Mouse (Mus musculus) cortical plate, adult 2 months (tissue): ENCODE data around the gene Crybg3. TPM values are rescaled to one million over a fixed set of nuclear protein-coding genes. Genes with fewer than 3 reads are reported as not detected.

Experiments
- H3K27ac ChIP-seq: fragments of 200-500 bp; 2 replicates; pipeline ENCODE4 v1.5.1; 2012; ENCODE audit warnings: low read length, control low read depth, inconsistent platforms; ENCODE audit not compliant: insufficient read depth
- H3K4me1 ChIP-seq: fragments of 200-500 bp; 2 replicates; pipeline ENCODE4 v1.6.1; 2011; ENCODE audit warnings: low read length; ENCODE audit not compliant: control insufficient read depth, insufficient read depth
- H3K4me3 ChIP-seq: fragments of 200-500 bp; 2 replicates; pipeline ENCODE4 v1.5.1; 2011; ENCODE audit warnings: mild to moderate bottlenecking, low read length, control low read depth; ENCODE audit not compliant: insufficient read depth
- CTCF ChIP-seq: fragments of 200-500 bp; IDR thresholded peaks from 2 replicates; pipeline ENCODE4 v1.5.1; 2011; ENCODE audit warnings: mild to moderate bottlenecking, control low read depth, low read length; ENCODE audit not compliant: insufficient read depth; ENCODE audit errors: extremely low read depth
- POLR2A ChIP-seq: fragments of 200-500 bp; IDR thresholded peaks from 2 replicates; pipeline ENCODE4 v1.6.1; 2011; ENCODE audit warnings: mild to moderate bottlenecking, low read length, control low read depth; ENCODE audit not compliant: insufficient read depth; ENCODE audit errors: extremely low read depth
- polyA plus RNA-seq: library from polyadenylated mRNA; depleted of rRNA; stranded (reverse); fragments of >200 nt; gene quantifications from 2 replicates; pipeline ENCODE4 v1.2.3, GENCODE M21; 2012

Gene Crybg3
- polyA plus RNA-seq, 1 experiment = 4.0 TPM

GRCm38 (mm10) chr16:59585706-59586244, 15.0 kb downstream of the Crybg3 start:
- TF ChIP-seq CTCF (no peak), POLR2A (no peak)
- Histone ChIP-seq H3K27ac (no peak overlapping the region), H3K4me3 (no peak overlapping the region), H3K4me1 (no peaks in the 10 kb centered on the region)

DNA sequence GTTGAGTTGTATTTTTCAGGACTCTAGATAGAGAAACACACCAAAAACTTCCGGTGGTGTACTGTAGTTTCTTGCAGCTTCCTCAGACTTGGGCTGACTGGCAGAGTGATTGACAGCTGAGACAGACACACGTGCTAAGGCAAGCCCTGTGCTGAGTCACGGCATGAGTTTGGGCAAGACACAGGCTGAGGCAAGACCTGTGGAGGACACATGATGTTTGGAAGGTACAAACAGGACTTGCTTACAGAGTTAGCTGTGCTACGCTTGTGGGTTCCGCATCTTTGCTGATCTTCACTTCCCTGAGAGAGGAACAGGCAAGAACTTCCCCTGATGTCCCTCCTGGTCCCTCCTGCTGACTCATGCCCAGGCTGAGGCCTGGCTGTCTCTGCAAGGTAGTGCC, 17.3 kb downstream of the Crybg3 start:
- Histone ChIP-seq H3K27ac (no peak overlapping the region), H3K4me3 (no peak overlapping the region), H3K4me1 (no peaks in the 10 kb centered on the region)
- TF ChIP-seq CTCF (no peak), POLR2A (no peak)

GRCm38 (mm10) chr16:59579237-59579636, 21.5 kb downstream of the Crybg3 start:
- no peak for TF ChIP-seq POLR2A
- TF ChIP-seq CTCF = no peak
- no peaks in the 10 kb centered on the region for H3K4me1 ChIP-seq
- H3K4me3 ChIP-seq = no peak overlapping the region
- H3K27ac ChIP-seq = no peak overlapping the region

GRCm38 (mm10) chr16:59573961-59574360, 26.8 kb downstream of the Crybg3 start:
- H3K27ac ChIP-seq = no peak overlapping the region
- no peak for TF ChIP-seq POLR2A
- no peak for TF ChIP-seq CTCF
- H3K4me3 ChIP-seq = no peak overlapping the region
- peaks cover 1% of the 10 kb centered on the region; the same call in 1 of the 2 replicates for H3K4me1 ChIP-seq

DNA sequence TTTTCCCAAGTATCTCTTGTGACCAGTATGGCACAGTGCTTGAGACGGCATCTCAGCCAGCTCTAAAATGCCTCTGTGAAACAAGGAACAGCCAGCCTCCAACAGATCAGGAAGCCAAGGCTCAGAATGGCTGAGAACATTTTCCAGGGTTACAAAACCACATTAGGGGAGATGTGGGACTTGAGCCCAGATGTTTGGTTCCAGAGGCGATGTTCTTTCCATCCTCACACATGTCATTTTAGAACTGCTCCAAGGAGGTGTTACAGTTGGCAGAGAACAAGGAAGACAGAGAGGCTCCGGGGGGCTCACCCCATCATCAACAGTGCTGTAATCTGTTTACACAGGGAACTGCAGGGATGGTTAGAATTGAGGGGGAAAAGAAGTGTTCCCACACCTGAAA, 28.1 kb downstream of the Crybg3 start:
- Histone ChIP-seq H3K4me1 (peaks cover 1% of the 10 kb centered on the region; the same call in 1 of the 2 replicates), H3K4me3 (no peak overlapping the region), H3K27ac (no peak overlapping the region)
- TF ChIP-seq POLR2A (no peak), CTCF (no peak)

DNA sequence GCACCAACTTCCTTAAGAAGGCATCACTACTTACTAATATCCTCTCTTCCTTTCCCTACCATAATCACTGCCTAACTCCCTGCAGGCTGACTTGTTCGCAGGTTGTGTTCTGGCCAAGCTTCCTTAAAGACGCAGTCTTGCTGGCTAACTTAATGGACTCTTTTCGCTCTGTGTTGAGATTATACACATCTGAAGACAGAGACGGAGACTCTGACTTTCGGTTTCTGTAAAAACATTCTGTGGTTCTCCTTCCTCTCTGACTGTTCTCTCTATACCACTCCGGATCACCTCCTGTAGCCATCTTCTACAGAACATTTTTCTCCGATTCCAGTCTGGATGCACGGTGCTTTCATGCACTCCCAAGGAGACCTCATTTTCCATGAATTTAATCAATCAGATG, 30.0 kb downstream of the Crybg3 start:
- TF ChIP-seq CTCF (no peak), POLR2A (no peak)
- Histone ChIP-seq H3K4me1 (peaks cover 1% of the 10 kb centered on the region; the same call in 1 of the 2 replicates), H3K4me3 (no peak overlapping the region), H3K27ac (no peak overlapping the region)

DNA sequence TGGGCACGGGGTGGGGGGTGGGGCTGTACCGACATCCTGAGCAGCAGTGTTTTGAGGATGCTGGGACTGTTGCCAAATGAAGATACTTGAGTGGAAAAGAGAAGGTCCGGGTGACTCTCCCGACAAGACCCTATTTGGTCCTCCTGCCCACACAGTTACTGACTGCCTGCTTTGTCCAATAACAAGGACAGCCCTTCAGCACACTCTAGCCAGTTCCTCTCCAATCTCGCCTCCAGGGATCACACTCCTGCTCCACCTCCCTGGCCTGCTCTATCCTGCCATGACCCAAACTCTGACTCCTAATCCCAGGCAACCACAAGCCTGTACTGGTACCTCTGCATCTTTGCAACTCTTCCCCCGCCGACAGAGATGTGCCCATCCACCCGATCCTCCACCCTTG, 30.9 kb downstream of the Crybg3 start:
- Histone ChIP-seq H3K27ac (no peak overlapping the region), H3K4me3 (no peak overlapping the region), H3K4me1 (peaks cover 1% of the 10 kb centered on the region; the same call in 1 of the 2 replicates)
- TF ChIP-seq POLR2A = no peak
- no peak for TF ChIP-seq CTCF

- peak overlapping the region; percentile 80; the same call in 1 of the 2 replicates for H3K27ac ChIP-seq
- H3K4me1 ChIP-seq = peaks cover 1% of the 10 kb centered on the region; the same call in 1 of the 2 replicates
- no peak overlapping the region for H3K4me3 ChIP-seq
- no peak for TF ChIP-seq POLR2A
These were observed 32.9 kb downstream of the Crybg3 start for GRCm38 (mm10) chr16:59567721-59568381.

GRCm38 (mm10) chr16:59566437-59566836, 34.3 kb downstream of the Crybg3 start:
- Histone ChIP-seq H3K4me1 (peaks cover 1% of the 10 kb centered on the region; the same call in 1 of the 2 replicates), H3K27ac (no peak overlapping the region), H3K4me3 (no peak overlapping the region)
- no peak for TF ChIP-seq CTCF

DNA sequence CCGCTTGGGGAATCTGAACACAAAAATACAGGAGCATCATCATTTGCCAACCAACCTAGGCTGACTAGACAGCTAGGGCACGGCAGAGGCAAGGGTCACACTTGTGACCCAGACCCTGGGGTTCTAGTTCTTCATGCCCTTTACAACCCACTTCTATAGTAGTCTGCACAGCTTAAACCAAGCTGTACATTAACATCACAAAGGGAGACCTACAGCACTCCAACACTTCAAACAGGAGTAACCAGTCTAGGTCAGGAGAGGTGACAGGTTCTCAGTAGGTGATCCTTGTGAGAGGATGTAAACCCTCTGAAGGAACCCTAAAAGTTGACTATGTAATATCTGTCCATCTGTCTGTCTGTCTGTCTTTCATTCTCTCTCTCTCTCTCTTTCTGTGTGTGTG, 35.1 kb downstream of the Crybg3 start:
- H3K4me1 ChIP-seq = peaks cover 1% of the 10 kb centered on the region; the same call in 1 of the 2 replicates
- no peak overlapping the region for H3K4me3 ChIP-seq
- H3K27ac ChIP-seq = no peak overlapping the region
- TF ChIP-seq POLR2A = no peak
- TF ChIP-seq CTCF = no peak
